Mouse (Mus musculus): ENCODE results near the gene Dnase1l1. TPM values are rescaled to one million over a fixed set of nuclear protein-coding genes. Genes with fewer than 3 reads are reported as not detected.

Gene Dnase1l1
- polyA plus RNA-seq, 1 experiment from 2014 or later = 4.7 TPM

- Histone ChIP-seq H3K27me3 (replicated peaks; ENCODE audit: low read depth, poor library complexity, severe bottlenecking) (no peaks in the 10 kb centered on the region), H3K27ac (replicated peaks) (no peak overlapping the region), H3K4me1 (no peaks in the 10 kb centered on the region), H3K9me3 (no peaks in the 10 kb centered on the region), H3K4me3 (no peak overlapping the region), H3K36me3 (replicated peaks) (peaks cover 100% of the 10 kb centered on the region)
- WGBS = 65% methylated on average over 1 of the region's 1 CpGs
- DNase-seq (ENCODE audit: low spot score) = no peak
These were observed 52.1 kb downstream of the Dnase1l1 start for GRCm38 (mm10) chrX:74230038-74230437.

Small RNA genes lying within 50 kb of the gene (microRNA-seq; reads per million reads assigned to microRNA genes)
- gene Mir7091 (not detected), gene Mir7092 (not detected)

Other genes with a start within 250 kb of the Dnase1l1 start
- gene Opn1mw, start 154.9 kb downstream of the Dnase1l1 start, polyA plus RNA-seq (2016; fragmentation: Nextera tagmentation; extraction: Ambion mirVana) = not detected in 2 replicates
- gene Mecp2, start 147.0 kb downstream of the Dnase1l1 start, polyA plus RNA-seq (2016; fragmentation: Nextera tagmentation; extraction: Ambion mirVana) = 12.4 and 15.7 TPM in 2 replicates
- gene Tex28, start 114.5 kb downstream of the Dnase1l1 start, polyA plus RNA-seq (2016; fragmentation: Nextera tagmentation; extraction: Ambion mirVana) = not detected in 2 replicates
- 0.10 TPM in 1 of 2 replicates, not detected in the other for gene Tktl1, start 105.1 kb downstream of the Dnase1l1 start, polyA plus RNA-seq (2016; fragmentation: Nextera tagmentation; extraction: Ambion mirVana)
- gene Flna, start 32.5 kb downstream of the Dnase1l1 start, polyA plus RNA-seq (2016; fragmentation: Nextera tagmentation; extraction: Ambion mirVana) = 315 and 331 TPM in 2 replicates
- 25.9 and 27.8 TPM in 2 replicates for gene Emd, start 27.6 kb downstream of the Dnase1l1 start, polyA plus RNA-seq (2016; fragmentation: Nextera tagmentation; extraction: Ambion mirVana)
- gene Rpl10, start 11.5 kb downstream of the Dnase1l1 start, polyA plus RNA-seq (2016; fragmentation: Nextera tagmentation; extraction: Ambion mirVana) = 846 and 850 TPM in 2 replicates
- gene Taz, start 425 bp downstream of the Dnase1l1 start, polyA plus RNA-seq (2016; fragmentation: Nextera tagmentation; extraction: Ambion mirVana) = 68.8 and 70.4 TPM in 2 replicates
- 86.4 and 91.5 TPM in 2 replicates for gene Atp6ap1, start 14.8 kb upstream of the Dnase1l1 start, polyA plus RNA-seq (2016; fragmentation: Nextera tagmentation; extraction: Ambion mirVana)
- 231 and 251 TPM in 2 replicates for gene Gdi1, start 22.7 kb upstream of the Dnase1l1 start, polyA plus RNA-seq (2016; fragmentation: Nextera tagmentation; extraction: Ambion mirVana)
- 60.2 and 60.4 TPM in 2 replicates for gene Fam50a, start 30.7 kb upstream of the Dnase1l1 start, polyA plus RNA-seq (2016; fragmentation: Nextera tagmentation; extraction: Ambion mirVana)
- gene Plxna3, start 46.7 kb upstream of the Dnase1l1 start, polyA plus RNA-seq (2016; fragmentation: Nextera tagmentation; extraction: Ambion mirVana) = 18.3 and 19.6 TPM in 2 replicates
- gene Lage3, start 71.3 kb upstream of the Dnase1l1 start, polyA plus RNA-seq (2016; fragmentation: Nextera tagmentation; extraction: Ambion mirVana) = 114 and 119 TPM in 2 replicates
- 61.1 and 69.8 TPM in 2 replicates for gene Ubl4a, start 90.9 kb upstream of the Dnase1l1 start, polyA plus RNA-seq (2016; fragmentation: Nextera tagmentation; extraction: Ambion mirVana)
- 12.3 and 13.0 TPM in 2 replicates for gene Slc10a3, start 91.0 kb upstream of the Dnase1l1 start, polyA plus RNA-seq (2016; fragmentation: Nextera tagmentation; extraction: Ambion mirVana)
- 23.7 and 23.8 TPM in 2 replicates for gene Fam3a, start 110.9 kb upstream of the Dnase1l1 start, polyA plus RNA-seq (2016; fragmentation: Nextera tagmentation; extraction: Ambion mirVana)
- 18.7 and 18.9 TPM in 2 replicates for gene Ikbkg, start 111.0 kb upstream of the Dnase1l1 start, polyA plus RNA-seq (2016; fragmentation: Nextera tagmentation; extraction: Ambion mirVana)
- gene G6pdx, start 146.9 kb upstream of the Dnase1l1 start, polyA plus RNA-seq (2016; fragmentation: Nextera tagmentation; extraction: Ambion mirVana) = 54.7 and 57.3 TPM in 2 replicates
- gene Gm6880, start 199.1 kb upstream of the Dnase1l1 start, polyA plus RNA-seq (2016; fragmentation: Nextera tagmentation; extraction: Ambion mirVana) = not detected in 2 replicates

Data from embryonic facial prominence, embryonic 10.5 days (tissue).